21 mouse cellular contexts compared by ENCODE assay signal in genomic region chr1:184546140-184546661, GRCm38 (mm10).
"Had no signal": no experiment of that assay in that cellular context is flagged by ENCODE, and none has a peak within 500 bp of the region (broad histone marks: within the 10 kb centered on the region; RNA-seq: fewer than 3 reads in every experiment).

No protein-coding gene starts in this region.

- H3K4me3 ChIP-seq: lung, embryonic 15.5 days; megakaryocyte, embryonic 14.5 days; midbrain, embryonic 13.5 days; midbrain, embryonic 15.5 days; neural tube, embryonic 13.5 days; neural tube, embryonic 15.5 days had no signal

- ATAC-seq: liver, postnatal 0 days; lung, postnatal 0 days; midbrain, embryonic 13.5 days; midbrain, embryonic 15.5 days had no signal

- H3K4me2 ChIP-seq: lung, embryonic 15.5 days; midbrain, embryonic 11.5 days; midbrain, embryonic 13.5 days; midbrain, embryonic 15.5 days; neural tube, embryonic 13.5 days; neural tube, embryonic 15.5 days had no signal

- H3K9ac ChIP-seq: liver, postnatal 0 days; lung, embryonic 15.5 days; midbrain, embryonic 13.5 days; midbrain, embryonic 15.5 days; neural tube, embryonic 13.5 days; neural tube, embryonic 15.5 days had no signal

- H3K27me3 ChIP-seq: midbrain, embryonic 13.5 days; midbrain, embryonic 15.5 days; neural tube, embryonic 13.5 days; neural tube, embryonic 15.5 days had no signal

- H3K27ac ChIP-seq: lung, embryonic 15.5 days; macrophage; midbrain, embryonic 13.5 days; midbrain, embryonic 15.5 days; neural tube, embryonic 13.5 days; neural tube, embryonic 15.5 days had no signal

- H3K9me3 ChIP-seq: lung, embryonic 15.5 days; megakaryocyte, embryonic 14.5 days; midbrain, embryonic 13.5 days; midbrain, embryonic 15.5 days; neural tube, embryonic 13.5 days; neural tube, embryonic 15.5 days had no signal

- H3K4me1 ChIP-seq: lung, embryonic 15.5 days; megakaryocyte, embryonic 14.5 days; midbrain, embryonic 13.5 days; midbrain, embryonic 15.5 days; neural tube, embryonic 13.5 days; neural tube, embryonic 15.5 days had no signal

- DNase-seq: liver, postnatal 0 days; lung, adult 2 months; lung, postnatal 14 days; lung, postnatal 36 days; retina, postnatal 1 day; right cerebral cortex, adult 18-20 months; right cerebral cortex, postnatal 25 days; right cerebral cortex, postnatal 4 days; spleen, adult 18-20 months; thymus, adult 18-20 months; thymus, postnatal 14 days; thymus, postnatal 36 days had no signal

- H3K36me3 ChIP-seq: lung, embryonic 15.5 days; midbrain, embryonic 13.5 days; midbrain, embryonic 15.5 days; neural tube, embryonic 13.5 days; neural tube, embryonic 15.5 days had no signal
